Mouse (Mus musculus): Measurements from ENCODE around the gene C2cd4c. TPM values are rescaled to one million over a fixed set of nuclear protein-coding genes. Genes with fewer than 3 reads are reported as not detected.

C2cd4c gene
- total RNA-seq (2021): 10 to 100 TPM; 12.1 to 12.3 TPM

DNA sequence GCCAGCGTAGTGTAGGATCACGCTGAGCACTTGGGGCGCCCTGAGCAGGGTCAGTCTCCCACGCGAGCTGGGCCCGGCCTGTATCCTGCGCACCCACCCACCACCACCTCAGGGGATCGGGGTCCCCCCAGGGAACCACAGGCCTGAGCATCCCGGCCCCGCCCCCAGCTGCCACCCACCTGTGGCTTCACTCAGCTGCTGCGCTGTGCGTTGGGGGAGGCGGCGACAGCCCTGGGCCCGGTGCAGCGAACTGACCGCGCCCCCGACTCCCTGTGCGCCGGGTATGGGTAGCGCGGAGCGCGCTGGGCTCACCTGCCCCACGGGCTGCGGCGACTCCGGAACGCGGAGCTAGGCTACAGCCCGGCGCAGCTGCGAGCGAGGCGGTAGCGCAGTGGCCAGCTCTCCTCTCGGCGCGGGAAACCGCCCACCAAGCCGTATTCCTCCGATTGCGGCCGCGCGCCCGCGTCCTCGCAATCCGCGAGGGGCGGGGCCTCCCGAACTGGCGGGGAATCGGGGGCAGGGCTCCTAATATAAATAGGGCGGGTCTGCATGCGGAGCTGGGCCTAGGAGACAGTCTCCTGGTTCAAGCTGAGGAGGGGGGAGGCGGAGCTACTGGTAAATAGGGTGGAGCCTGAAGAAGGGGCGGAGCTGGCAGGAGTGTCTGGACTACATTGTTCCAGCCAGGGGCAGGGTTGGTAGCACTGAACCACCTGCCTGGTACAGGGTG is at the start of gene C2cd4c:
TSS of gene C2cd4c (minus strand) at position 448 of the 727 bp plus-strand sequence.
- DNase-seq (ENCODE audit: extremely low spot score in 1 of 2, low spot score in 1 of 2): peak; percentile 59 to 70

DNA sequence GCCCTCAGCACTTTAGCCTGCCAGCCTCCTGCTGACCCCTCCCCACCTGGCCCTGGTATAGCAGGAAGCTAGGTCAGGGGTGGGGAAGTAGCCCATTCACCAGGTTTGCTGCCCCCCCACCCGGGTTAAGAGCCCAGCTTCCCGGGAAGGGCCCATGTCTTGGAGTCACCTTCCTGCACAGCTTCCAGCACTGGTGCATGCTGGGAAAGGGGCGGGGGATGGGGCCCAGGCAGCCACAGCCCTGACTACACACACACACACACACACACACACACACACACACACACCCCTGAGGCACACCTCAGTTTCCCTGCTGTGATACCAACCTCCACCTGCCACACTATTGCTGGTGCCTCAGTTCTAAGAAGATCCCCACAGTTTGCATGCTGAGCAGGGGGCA is 48.0 kb upstream of the C2cd4c start:
- no peak for DNase-seq (ENCODE audit: extremely low spot score in 1 of 2, low spot score in 1 of 2)

DNA sequence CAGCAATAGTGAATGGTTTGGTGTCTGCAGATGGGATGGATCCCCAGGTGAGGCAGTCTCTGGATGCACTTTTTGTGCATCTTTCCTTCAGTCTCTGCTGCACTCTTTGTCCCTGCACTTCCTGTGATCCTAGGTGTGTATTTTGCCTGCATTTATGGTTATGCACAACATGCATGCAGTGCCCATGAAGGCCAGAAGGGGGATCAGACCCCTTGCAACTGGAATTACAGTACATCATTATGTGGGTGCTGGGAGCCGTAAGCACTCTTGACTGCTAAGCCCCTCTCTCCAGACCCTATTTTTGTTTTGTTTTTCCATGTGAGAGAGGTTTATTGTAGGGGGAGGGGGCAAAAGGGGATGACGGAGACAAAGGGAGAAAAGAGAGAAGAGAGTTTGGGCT is 46.5 kb upstream of the C2cd4c start:
- no peak for DNase-seq (ENCODE audit: extremely low spot score in 1 of 2, low spot score in 1 of 2)

DNA sequence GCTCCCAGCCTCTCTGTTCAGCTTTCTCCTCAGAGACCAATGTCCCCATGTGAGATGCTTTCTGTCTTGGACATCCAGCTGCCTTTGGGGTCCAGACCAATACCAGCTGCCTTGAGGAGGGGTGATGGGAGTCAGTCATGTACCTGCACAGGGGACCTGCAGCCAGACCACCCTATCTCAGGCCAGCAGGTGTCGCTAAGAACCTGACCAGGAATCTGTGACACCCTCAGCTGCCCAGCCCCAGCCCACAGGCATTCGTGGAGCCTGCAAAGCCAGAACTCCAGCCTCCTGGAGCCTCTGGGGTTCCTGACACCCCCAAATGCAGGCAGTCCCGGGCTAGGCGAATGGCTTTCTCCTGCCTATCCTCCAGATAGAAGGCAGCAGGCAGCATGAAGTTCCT is 45.0 kb upstream of the C2cd4c start:
- DNase-seq (ENCODE audit: extremely low spot score in 1 of 2, low spot score in 1 of 2): no peak

DNA sequence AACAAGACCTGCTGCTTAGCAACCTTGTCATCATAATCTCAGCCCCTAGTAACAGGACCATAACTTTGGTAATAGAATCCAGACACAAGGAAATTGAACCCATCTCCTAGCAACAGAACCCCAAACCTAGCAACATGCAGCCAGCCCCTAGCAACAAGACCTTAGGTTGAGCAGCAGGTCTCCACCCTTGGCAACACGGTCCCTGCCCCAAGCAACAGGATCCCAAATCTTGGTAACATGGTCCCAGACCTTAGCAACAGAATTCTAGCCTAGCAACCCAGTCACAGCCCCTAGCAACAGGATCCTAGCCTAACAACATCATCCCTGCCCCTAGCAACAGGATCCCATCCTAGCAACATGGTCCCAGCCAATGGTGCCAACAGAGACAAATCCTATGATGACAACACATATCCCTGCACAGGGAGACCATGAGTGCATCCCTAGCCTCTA is 41.1 kb upstream of the C2cd4c start:
- DNase-seq (ENCODE audit: extremely low spot score in 1 of 2, low spot score in 1 of 2): peak in 1 of 2 experiments; percentile 56

- no peak for DNase-seq (ENCODE audit: extremely low spot score in 1 of 2, low spot score in 1 of 2)
Observed at GRCm38 (mm10) chr10:79652789-79653188, 39.0 kb upstream of the C2cd4c start.

DNA sequence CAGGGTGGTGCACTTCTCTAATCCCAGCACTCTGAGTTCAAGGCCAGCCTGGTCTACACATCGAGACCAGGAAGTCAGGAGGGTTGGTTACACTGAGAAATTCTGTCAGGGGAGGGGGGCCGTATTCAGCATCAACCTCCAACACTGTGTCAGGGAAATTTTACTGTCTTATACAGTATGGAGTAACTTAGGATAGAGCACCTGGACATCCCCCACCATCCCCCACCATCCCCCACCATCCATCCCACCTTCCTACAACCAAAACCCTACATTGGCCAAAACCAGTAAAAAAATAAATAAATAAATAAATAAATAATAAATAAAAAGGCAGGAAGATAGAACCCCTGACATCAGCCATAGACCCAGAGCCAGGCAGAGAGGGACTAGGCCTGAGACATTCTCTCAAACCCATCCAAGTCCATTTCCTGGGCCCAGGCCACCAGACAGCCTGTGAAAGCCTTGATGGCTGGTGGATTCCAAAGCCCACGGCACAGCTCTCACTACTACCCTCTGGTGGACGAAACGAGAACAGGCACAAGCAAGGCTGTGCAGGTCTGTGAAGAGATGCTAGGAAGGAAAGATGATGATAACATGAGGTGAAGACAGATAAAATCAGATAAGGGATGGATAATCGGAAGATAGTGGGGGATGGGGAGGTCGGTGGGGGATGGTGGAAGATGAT is 35.4 kb upstream of the C2cd4c start:
- peak; percentile 67 to 88 for DNase-seq (ENCODE audit: extremely low spot score in 1 of 2, low spot score in 1 of 2)

GRCm38 (mm10) chr10:79645711-79646110 is 31.9 kb upstream of the C2cd4c start, which contains the start of gene Odf3l2:
Odf3l2 (minus strand) TSS chr10:79645738.
- no peak for DNase-seq (ENCODE audit: extremely low spot score in 1 of 2, low spot score in 1 of 2)

DNA sequence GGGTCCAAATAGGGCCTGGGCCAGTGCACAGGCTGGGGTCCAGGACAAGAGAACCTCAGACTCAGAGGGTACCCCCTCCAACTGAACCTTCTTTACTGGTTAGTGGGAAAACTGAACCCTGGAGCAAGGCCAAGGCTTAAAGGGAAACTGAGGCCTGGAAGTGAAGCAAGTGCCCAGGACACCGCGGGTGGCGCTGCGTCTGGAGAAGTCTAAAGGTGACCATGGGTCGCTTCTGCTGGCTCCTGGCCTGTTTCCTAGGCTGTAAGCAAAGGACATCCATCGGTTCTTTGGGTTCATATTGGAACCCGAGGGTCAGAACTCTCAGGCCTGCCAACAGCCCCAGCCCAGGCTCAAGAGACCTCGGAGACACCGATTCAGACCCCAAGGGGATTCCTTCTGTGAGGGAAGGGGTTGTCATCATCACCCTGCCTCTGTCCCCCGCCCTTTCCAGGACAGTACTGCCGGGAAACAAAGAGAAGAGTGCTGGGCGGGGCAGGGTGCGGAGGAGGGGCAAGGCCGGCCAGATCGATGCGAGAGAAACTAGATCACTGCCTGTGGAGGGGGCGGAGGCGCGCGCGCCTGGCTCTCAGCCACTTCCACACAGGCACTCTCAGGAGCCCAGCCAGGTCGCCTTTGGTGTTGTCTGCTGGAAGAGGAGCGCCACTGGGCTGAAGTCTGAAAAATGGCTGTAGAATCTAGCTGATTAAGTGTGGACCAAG is 24.8 kb upstream of the C2cd4c start:
- peak in 1 of 2 experiments; percentile 38 for DNase-seq (ENCODE audit: extremely low spot score in 1 of 2, low spot score in 1 of 2)

- DNase-seq (ENCODE audit: extremely low spot score in 1 of 2, low spot score in 1 of 2): peak; percentile 70 to 79
Observed at GRCm38 (mm10) chr10:79637128-79638110, 23.6 kb upstream of the C2cd4c start, which contains the start of gene Shc2. Shc2 (minus strand) TSS chr10:79637918.

DNA sequence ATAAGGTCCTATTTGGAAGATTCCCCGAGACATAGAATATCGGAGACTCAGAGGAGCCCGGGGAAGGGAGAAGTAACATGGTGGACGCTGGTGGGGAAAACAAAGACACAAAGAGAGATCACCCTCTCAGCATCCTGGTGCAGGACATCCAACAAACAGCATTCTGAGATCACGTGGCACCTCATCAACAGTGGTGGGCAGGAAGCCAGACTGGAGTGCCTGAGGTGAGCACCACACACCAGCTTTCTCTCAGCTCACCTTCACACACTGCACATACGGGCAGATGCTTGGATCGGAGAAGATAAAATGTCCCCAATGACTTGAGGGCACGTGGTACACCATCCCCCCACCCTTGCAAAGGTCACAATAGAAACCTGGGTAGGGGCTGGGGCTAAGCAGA is 22.5 kb upstream of the C2cd4c start:
- DNase-seq (ENCODE audit: extremely low spot score in 1 of 2, low spot score in 1 of 2): no peak

GRCm38 (mm10) chr10:79633006-79633777 is 19.4 kb upstream of the C2cd4c start:
- DNase-seq (ENCODE audit: extremely low spot score in 1 of 2, low spot score in 1 of 2): no peak

DNA sequence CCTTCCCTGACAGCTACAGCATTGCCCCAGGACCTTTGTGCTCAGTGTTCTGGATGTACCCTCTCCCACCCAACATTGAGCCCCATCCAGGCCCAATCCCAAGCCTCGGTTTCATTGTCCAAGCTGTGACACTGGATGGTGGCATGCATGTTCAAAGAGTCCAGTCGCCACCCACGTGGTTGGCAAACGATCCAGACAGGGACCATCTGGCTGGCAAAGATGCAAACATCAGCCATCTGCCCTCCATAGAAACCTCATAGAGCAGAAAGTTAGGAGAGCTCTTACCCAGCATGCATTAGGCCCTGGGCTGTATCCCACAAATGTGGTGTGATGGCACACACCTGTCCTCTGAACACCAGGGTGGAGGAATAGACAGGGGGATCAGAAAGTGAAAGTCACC is 17.6 kb upstream of the C2cd4c start:
- DNase-seq (ENCODE audit: extremely low spot score in 1 of 2, low spot score in 1 of 2): peak in 1 of 2 experiments; percentile 41

DNA sequence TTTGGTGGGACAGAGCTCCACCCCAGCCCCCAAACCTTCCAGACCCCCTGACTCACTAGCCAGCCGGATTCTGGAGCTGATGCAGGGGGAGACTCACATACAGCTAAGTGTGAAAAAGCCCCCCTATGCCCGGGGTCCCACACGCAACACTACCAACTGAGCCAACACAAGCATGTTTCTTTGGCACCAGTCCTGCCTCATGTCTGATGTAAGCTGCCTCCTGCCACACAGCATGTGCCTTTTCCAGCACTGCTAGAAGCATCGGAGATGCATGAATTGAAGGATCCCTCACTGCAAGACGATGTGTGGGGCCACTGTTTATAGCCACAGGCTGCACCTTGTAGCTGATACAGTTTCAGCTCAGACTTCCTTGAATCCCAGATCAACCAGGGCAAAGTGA is 14.6 kb upstream of the C2cd4c start:
- DNase-seq (ENCODE audit: extremely low spot score in 1 of 2, low spot score in 1 of 2): no peak

GRCm38 (mm10) chr10:79626156-79626555 is 12.3 kb upstream of the C2cd4c start:
- no peak for DNase-seq (ENCODE audit: extremely low spot score in 1 of 2, low spot score in 1 of 2)

GRCm38 (mm10) chr10:79625398-79625797 is 11.6 kb upstream of the C2cd4c start:
- no peak for DNase-seq (ENCODE audit: extremely low spot score in 1 of 2, low spot score in 1 of 2)

- DNase-seq (ENCODE audit: extremely low spot score in 1 of 2, low spot score in 1 of 2): no peak
Observed at GRCm38 (mm10) chr10:79623950-79624349, 10.1 kb upstream of the C2cd4c start.

GRCm38 (mm10) chr10:79616376-79616775 is 2.6 kb upstream of the C2cd4c start:
- no peak for DNase-seq (ENCODE audit: extremely low spot score in 1 of 2, low spot score in 1 of 2)

GRCm38 (mm10) chr10:79615860-79616259 is 2.0 kb upstream of the C2cd4c start:
- DNase-seq (ENCODE audit: extremely low spot score in 1 of 2, low spot score in 1 of 2): no peak
